Mouse (Mus musculus): ENCODE results near the gene Slc6a16.

The Slc6a16 gene

DNA sequence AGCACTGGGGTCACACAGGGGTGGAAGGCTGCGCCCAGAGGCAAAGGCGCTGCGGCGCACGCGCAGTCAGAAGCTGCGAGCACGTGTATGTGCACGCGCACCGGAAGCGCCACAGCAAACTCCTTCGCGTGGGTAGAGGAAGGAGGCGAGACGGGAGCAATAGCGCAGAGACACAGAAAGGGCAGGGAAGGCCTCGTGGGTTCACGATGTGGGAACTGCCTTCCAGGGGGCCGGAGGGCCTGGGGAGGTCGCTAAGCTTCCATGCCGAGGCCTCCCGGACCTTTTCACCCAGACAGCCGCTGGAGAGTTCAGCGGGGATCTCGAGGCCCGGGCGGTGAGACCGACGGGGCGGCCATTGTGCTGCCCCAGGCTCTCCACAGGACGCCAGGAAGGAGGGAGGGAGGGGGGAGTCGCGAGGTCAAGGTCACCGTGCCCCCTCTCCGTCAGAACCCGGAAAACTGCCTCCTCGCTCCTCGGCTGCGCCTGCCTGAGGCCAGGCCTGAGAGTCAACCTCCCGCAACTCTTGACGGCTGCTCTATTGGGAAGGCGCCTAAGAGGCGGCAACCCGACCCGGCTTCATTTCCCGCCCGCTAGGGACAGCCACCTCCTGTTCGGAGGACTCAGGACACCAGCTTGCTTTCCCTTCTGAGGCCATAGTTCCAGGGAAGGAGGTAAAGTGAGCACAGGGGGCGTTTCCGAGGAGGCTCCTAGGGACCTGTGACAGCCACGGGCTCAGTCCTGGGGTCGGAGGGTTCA, at the start of gene Slc6a16:
TSS of gene Slc6a16 (plus strand) at position 453 of the 756 bp plus-strand sequence.
- DNase-seq (ENCODE audit: extremely low read depth, low read depth): no peak

DNA sequence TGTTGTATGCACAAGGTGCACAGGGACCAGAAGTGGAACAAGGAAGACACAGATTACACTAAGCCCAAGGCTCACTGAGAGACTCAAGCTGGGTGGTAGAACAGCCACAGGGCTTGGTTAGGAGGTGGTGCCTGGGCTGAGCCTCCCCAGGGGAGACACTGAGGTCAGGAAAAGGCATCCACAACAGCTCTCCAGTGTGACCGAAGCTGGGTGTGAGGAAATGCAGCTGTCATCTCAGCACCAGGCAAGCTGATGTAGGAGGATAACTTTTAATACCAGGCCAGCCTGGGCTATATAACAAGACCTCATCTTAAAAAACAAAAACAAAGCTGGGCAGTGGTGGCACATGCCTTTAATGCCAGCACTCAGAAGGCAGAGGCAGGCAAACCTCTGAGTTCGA, 49.7 kb upstream of the Slc6a16 start:
- DNase-seq (ENCODE audit: extremely low read depth, low read depth): no peak

DNA sequence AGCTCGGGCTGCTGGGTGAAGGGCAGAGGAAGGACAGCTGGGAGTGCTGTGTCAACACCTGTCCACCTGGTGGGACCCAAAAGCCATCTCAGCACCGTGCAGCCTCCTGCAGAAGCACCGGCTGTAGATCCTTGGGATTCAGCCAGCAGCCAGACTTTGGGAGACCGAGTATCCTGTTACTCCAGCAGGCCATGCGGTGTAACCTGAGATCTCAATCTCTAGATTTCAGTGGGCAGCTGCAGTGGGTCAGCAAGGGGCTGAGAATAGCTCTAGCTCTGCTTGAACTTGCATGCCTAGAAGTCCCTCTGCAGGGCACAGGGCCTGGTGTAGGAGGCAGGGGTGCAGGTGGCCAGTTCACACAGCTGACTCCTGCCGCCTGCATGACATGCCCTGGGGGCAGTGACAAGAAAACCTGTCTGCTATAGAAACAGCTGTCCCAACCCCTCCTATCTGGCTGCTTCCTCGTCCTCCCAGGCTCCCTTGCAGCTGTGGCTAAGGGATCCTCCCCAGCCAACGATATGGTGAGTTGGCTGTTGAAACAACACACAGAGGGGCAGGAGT, 49.0 kb upstream of the Slc6a16 start:
- DNase-seq (ENCODE audit: extremely low read depth, low read depth): no peak

DNA sequence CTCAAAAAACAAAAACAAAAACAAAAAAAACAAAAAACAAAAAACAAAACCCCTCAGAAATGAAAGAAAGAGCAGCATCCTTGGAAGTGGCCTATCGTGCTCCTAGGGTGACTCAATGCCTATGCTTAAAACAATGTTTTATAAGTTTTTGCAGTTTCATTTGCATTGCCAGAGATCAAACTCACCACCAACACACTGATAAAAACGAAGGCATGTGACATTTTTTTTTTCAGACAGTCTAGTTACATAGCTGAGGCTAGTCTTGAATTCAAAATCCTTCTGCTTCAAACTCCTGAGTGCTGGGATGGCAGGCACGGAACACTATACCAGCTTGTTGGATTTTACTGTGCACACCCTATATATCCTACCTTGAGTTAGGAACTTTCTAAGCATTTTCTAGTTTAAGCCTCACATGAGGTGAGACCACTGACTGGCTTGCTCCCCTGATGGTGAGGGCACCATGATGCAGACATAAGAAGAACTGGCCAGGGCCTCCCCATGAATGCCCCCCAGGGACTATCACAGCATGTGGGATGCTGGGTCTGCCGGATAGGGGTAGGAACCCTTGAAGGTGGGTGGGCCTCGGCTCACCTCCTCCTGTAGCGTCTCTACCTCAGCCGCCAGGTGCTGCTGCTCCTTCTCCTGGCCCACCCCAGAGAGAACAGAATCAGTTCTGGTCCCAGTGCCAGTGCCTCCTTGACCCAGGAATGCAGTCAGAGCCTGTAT, 48.1 kb upstream of the Slc6a16 start:
- no peak for DNase-seq (ENCODE audit: extremely low read depth, low read depth)

DNA sequence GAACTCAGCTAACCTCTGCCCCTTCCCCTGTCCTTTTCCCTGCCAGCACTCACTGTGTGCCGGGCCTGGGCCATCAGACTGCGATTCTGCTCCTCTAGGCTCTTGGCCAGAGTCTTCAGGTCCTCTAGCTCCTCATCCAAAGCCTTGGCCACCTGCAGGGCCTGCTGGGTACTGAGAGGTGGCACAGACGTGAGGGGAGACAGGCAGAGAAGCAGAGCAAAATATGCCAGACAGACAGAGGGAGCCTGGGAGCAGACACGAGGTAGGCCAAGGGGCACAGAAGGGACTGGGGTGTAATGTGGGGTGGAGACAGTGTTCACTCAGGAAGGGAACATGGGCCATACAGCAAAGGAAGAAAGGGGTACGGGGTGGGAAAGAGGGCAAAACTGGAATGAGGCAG, 47.5 kb upstream of the Slc6a16 start:
- DNase-seq (ENCODE audit: extremely low read depth, low read depth): no peak

DNA sequence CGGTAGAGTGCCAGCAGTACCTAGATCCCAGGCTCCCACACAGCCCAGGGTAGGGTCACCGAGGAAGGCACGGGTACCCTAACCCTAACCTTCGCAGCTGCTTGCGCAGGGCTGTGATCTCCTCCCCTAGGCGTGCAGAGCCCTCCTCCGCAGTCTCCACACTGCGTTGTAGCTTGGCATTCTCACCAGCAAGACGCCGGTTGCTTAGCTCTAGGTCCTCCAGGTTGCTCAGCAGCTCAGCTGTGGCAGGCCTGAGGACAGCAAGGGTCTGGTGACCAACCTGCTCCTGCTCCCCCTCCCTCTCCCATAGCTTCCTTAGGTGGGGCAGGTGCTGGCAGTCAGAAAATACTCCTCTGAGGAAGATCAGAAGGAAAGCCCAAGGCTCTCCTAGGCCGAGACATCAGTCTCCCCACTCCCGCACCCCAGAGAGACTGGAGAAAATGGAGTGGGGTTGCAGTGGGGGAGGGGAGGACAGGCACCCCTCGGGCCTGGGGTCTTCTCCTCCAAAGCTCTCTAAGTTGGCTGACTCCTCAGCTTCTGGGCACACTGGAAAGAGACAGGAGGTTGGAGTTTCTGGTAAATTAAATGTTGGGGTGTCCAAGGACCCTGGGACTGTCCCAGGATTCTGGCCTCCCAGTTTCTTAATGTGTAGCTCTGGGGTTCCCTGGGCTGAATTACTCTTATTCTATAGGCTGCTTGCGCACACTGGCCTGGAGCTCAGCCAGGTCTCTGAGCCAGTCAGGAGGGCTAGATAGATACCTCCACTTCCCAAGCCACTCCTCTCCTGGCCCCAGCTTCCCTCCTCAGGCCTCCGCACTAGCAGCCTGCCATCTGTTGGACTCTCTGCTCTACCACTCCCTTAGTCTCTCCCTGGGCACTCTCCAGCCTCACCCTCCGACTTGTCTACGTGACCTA, 46.8 kb upstream of the Slc6a16 start:
- DNase-seq (ENCODE audit: extremely low read depth, low read depth): no peak

DNA sequence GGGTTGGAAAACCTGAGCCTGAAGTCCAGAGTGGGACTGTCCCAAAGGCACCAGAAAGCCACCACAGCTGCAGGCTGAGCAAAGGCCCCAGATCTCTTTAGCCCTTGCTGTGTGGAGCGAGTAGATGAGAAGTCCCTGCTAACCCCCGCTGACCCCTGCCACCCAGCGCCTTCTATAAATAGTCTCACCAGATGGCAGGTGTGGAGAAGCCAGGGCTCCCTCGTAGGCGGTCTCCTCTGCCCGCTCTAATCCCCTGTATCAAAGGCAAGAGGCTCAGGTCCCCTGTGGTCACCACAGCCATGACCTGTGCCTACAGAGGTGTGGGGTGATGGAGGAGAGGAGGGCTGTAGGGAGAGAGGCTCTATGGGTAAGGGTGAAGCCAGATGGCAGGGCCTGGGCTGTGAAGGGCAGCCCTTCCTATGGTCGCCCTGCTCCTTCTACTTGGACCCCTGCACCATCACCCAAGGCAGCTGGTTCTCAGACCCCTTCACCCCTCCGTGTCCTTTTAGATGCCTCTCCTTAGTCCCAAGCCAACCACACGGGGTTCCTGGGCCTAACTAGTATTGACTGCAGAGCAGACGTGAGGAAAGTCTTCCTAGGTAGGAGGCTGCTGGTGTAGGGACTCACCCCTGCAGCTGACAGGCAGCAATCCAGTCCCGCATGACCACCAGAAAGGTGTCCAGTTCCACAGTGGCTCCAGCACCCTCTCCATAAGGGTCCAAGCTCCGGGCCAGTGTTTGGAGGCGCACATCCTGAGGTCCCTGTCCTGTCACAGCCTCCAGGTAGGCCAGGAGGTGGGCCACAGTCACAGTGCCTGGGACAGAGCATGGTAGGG, 45.3 kb upstream of the Slc6a16 start:
- no peak for DNase-seq (ENCODE audit: extremely low read depth, low read depth)

DNA sequence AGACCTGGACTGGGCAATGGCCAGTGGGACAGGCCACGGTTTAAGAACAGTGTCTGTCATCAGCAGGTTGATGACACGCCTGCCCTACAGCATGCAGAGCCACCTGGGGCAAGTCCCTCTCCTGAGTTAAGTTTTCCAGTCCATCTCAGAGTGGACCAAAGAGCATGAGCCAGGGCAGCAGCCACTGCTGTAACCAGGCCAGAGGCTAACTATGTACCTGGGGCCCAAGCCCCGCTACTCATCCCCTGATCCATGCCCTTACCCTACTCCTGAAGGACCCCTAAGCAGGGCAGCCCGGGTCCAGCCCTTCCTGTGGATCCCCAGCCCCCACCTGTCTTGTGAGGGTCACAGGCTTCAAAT, 44.7 kb upstream of the Slc6a16 start:
- DNase-seq (ENCODE audit: extremely low read depth, low read depth): no peak

DNA sequence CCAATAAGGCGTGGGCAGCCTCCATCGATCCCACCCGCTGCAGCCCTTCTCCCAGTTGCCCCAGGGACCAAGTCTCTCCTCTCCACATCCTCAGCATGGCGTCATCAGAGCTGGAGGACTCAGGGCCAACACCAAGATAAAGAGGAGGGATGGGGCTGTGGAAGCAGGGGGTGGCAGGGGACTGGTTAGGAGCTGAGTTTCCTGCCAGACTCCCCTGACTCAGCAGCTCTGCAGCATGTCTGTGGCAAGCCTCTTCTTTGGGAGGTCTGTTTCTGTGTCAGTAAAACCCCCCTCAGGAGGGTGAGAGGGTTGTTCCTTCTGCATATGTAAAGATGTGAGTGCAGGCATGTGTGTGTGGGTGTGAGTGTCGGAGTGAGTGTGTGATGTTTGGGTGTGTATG, 43.9 kb upstream of the Slc6a16 start:
- DNase-seq (ENCODE audit: extremely low read depth, low read depth): no peak

DNA sequence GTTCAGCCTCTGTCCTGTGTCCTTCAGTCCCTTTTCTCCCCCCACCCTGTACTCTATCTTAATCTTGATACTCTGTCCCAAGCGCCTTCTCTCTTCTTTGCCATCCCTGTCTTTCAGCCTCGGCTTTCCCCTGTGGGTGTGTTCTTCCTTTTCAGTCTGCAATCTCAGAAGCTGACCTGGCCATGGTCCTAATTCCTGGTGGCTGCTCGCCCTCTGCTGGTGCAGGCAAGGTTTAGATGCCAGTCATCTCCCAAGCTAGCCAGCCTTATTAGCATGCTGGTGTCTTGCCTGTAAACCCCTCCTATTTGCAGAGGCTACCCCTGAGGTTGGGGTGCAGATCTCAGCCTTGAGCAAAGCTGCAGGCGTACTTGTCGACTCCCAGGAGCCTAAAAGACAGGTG, 42.5 kb upstream of the Slc6a16 start:
- no peak for DNase-seq (ENCODE audit: extremely low read depth, low read depth)

DNA sequence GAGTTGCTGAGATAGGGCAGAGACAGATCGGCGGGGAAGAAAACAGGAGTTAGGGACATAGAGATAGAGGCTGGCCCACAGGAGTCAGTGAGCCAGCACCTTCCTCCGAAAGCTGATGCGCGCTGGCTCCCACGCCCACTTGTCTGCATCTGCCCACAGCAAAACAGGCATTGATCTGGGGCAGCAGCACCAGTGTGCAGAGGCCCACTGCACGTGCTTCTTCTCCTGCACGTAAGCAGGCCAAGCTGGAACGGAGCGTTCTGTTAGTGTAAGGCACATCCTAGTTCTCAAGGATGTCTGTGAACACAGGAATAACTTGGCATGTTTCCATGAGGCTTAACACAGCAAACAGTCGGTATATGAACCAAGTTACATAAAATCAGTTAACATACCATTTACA, 41.9 kb upstream of the Slc6a16 start:
- no peak for DNase-seq (ENCODE audit: extremely low read depth, low read depth)

DNA sequence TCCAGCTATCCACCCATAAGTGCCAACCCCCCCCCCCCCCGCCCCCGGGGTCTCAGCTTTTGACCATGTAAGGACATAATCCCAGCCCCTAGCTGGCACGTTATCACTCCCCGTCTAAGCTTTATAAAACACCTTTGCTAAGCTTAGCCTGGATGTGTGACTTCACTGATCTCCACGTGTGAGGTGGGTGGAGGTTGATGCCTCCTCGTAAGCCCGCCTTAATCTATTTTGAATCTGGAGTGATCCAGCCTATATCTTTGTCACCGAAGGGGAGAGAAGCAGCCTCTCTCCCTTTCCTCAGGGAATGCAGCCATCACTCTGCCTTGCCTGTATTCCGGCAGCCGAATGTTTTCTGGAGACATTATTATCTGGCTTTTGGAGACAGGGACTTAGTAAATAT, 38.2 kb upstream of the Slc6a16 start:
- no peak for DNase-seq (ENCODE audit: extremely low read depth, low read depth)

DNA sequence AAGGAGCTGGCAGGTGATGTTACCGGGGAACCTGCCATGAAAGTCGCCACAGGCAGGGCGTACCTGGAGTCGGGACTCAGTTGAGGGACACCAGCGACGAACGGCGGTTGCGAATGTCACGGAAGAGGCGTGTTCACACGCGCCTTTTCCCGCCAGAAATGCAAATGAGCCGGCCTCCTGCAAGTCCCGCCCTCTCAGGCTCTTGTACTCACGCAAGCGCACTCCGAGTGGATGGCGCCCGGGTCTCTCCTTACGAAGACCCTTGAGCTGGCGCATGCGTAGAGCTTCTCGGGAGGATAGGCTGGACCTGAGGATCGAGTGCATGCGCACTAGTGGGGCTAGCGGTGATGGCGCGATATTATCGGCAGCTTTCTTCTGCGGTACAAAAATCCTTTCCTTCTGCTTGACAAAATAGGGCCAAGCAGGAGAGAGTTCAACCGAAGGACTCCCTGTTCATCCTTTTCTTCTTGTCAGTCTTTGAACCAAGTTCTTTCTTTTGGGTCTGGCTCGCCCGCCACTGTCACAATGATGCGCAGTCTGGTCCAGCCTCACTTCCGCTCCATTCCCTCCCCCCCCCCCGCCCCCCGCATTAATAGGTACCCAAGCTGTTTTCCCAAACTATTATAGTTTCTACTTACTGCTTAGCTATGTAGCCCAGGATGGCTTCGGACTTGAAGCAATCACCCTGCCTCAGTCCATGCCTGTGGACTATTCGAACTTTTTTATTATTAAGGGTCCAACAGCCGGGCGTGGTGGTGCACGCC, 36.3 kb upstream of the Slc6a16 start, which contains the start of gene Ccdc155:
TSS of gene Ccdc155 (minus strand) at position 513 of the 764 bp plus-strand sequence.
- DNase-seq (ENCODE audit: extremely low read depth, low read depth): peak; percentile 93

DNA sequence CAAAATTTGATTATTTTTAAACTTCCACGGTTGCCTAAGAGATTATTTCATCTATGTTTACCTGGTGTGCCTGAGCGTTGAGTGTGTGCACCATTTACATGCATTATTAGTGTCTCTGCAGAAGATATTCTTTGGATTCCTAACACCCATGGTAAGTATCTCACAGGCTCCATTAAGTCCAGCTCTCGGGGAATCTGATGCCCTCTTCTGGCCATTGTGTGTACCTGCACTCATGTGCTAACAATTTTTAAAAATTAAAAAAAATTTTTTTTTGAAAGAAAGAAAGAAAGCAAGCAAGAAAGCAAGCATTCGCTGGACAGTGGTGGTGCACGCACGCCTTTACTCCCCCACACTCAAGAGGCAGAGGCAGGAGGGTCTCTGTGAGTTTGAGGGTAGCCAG, 32.6 kb upstream of the Slc6a16 start:
- DNase-seq (ENCODE audit: extremely low read depth, low read depth): no peak

DNA sequence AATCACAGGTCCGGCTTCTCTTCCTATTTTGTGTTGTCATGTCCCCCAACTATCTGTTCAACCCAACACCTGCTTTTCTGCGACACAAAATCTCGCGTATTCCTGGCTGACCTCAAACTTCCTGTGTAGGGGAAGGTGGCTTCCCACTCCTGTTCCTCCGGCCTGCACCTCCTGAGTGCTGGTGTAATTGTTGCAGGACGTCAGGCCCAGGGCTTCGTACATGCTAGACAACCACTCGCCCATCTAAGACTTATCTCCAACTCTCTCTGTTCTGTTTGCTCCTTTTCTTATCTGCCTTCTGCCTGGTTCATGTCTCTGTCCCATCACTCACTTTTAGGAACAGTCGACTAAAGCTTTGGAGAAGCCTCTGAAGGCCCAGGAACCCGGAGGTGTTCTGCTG, 29.8 kb upstream of the Slc6a16 start:
- DNase-seq (ENCODE audit: extremely low read depth, low read depth): peak; percentile 24

DNA sequence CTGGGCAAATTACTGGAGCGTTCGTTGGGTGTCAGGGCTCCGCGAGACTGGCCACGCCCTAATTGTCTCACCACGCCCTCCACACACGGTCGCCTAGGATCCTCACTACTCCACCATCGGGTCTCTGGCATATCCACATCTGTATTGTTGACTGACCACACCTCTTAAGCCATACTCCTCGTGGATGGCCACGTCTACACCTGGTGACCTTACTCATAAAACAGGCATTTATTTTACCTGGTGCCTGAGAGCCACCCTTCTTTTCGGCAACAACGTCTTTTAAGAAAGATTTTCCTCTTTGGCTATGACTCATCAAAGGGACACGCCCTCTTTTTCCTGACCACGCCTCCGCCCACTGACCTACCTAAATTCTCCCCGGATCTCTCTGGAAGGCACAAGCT, 29.0 kb upstream of the Slc6a16 start, which contains the start of gene Dkkl1:
TSS of gene Dkkl1 (minus strand) at position 297 of the 401 bp plus-strand sequence.
- DNase-seq (ENCODE audit: extremely low read depth, low read depth): peak; percentile 56

DNA sequence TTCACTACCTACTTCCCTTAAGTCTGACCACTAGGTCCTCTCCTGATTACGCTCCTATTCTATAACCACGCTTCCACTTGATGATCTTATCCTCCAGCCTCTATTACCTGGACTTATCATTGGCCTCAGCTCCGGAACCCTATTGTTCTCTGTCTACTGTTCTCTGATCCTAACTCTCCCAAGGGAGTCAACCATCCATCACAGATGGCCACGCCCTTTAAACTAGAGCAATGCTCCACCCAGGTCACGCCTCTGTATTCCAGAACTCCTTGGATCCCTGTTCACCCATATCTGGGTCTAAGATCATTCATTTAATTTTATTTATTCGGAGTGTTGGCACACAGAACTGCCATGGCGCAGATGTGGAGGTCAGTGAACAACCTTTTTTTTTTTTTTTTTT, 28.5 kb upstream of the Slc6a16 start:
- no peak for DNase-seq (ENCODE audit: extremely low read depth, low read depth)

DNA sequence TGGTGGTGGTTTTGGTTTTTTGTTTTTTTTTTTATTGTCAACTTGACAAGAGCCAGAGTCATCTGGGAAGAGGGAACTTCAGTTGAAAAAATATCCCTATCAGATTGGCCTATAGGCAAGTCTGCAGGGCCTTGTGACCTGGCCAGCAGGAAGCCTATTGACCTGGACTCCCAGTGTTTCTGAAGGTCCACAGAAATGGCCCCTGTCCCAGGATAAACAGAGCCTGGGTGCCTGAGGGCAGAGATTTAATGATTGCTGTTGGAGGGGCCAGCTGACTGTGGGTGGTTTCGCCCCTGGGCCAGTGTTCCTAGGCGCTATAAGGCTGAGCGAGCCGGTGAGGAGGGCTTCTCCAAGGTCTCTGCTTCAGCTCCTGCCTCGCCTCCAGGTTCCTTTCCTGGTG, 27.2 kb upstream of the Slc6a16 start:
- DNase-seq (ENCODE audit: extremely low read depth, low read depth): no peak

DNA sequence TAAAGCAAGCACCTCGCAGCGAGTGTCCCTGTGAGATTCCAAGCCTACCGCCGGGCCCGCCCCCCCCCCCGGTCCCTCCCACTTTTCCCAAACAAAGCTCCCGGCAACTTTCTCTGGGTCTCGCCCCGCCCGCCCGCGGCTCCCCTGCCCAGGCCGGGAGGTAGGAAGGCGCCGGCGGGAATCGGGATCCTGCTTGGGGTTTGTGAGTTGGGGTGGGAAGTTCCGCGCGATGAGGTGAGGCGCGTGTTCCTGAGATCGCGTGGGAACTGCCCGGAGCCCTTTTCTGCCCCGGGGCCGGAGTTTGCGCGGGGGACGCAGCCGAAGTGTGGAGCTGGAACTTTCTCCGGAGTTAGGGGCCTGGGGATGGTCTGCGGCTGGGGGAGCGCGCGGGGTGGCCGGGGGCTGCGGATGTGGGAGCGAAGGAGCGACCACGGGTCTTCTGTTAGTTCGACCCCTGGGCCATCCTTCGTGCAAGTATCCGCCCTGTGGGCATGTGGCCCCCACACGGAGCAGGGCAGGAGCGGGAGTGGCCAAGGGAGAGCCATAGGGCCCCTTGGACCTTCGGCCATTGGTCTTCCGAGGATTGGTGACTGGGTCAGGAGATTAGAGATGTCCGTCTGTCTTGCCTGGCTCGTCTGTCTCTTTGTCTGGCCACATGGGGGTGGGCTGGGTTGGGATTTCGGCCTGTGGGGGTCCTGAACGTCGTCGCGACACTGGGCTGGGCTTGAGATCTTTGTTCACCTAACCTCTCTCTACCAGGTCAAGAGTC, 25.0 kb upstream of the Slc6a16 start, which contains the start of gene Tead2:
TSS of gene Tead2 (plus strand) at position 81 of the 769 bp plus-strand sequence.
- no peak for DNase-seq (ENCODE audit: extremely low read depth, low read depth)

Data from MEL-GATA-1-ER (cell line).